Mouse (Mus musculus) left cerebral cortex, adult 8-10 months (tissue): ENCODE results near the gene Pkp3. TPM values are rescaled to one million over a fixed set of nuclear protein-coding genes. Genes with fewer than 3 reads are reported as not detected.

Experiments
- DNase-seq, 2 experiments: peaks; one replicate each; pipeline ENCODE4 v3.0.0; 2022; ENCODE audit warnings: low spot score in 2 of 2
- total RNA-seq, 4 experiments: library from RNA; stranded (reverse); gene quantifications; 2 replicates each; pipeline ENCODE4 v1.2.4; 2022

Pkp3 gene
- total RNA-seq, 4 experiments from 2014 or later, result 0.57 TPM; not detected in 3

DNA sequence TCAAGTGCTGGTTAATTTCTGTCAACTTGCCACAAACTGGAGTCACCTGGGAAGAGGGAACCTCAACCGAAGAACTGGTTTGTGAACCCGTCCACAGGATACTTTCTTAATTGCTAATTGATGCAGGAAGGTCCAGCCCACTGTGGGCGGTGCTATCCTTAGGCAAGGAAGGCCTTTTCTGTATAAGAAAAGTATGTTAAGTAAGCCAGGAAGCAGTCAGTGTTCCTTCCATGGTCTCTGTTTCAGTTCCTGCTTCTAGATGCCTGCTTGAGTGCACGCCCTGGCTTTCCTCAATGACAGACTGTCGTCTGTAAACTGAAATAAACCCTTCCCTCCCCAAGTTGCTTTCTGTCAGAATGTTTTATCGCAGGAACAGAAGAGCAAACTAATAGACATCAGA lies 21.0 kb upstream of the Pkp3 start:
- DNase-seq, result no peak

DNA sequence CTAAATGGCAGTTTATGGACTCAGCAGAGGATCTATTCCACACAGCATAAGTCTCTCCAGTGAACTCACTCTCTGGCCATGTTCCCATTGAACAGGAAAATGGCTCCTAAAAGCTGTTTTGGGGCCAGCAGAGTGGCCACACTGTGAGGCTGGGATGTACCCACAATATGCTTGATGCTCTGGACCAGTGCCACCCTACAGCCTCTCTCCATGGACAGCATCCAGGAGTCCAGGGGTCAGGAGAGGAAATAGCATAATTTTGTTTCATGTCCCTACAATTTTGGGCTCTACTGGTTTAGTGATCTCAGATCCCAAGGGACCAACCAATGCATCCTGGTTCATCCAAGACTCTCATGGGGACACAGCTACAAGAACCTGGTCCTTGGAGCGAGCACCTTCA lies 20.5 kb upstream of the Pkp3 start:
- no peak for DNase-seq

DNA sequence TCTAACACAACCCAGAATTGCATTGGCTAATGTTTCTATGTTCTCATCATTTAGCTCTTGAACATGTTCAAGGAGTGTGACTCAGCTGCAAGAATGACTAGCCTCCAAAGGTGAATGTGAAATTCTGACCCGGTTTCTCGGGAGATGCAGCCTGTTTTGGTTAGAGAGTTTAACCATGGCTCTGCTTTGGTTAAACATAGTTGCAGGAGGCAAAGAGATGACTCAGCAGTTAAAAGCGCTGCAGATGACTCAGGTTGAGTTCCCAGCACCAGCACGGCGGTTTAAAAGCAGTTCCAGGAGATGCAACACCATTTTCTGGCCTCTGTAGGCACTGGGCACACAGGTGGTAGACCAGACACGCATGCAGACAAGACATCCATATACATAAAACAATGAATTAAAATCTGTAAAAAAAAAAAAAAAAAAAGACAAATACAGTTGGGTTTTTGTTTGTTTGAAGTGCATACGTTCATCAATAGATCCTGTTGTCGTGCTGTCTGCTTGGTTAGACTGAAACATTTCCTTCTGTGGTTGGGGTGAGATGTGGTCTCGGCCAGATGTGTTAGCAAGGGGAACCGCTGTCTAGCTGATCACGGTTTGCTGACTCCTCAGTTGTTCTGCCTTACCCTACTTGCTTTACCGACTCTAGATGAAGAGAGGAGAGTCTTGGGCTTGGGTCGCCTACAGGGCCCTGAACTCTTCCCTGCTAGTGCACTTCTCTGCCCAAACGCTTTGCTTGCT lies 19.2 kb upstream of the Pkp3 start:
- no peak for DNase-seq

DNA sequence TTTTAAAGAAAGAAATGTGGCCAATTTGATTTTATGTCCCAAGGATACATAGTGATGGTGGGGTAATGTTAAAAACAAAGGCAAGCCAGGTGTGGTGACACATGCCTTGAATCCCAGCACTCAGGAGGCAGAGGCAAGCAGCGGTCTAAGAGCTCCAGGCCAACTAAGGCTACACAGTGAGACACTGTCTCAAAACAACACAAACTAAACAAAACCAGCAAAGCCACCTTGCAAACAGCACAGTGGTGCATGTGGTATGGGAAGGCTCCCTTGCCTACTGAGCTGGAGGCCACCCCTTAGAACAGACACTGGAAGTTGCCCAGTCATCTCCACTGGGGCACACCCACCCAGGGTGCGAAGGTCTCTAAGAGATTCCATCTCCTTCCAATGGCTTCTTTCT lies 18.1 kb upstream of the Pkp3 start:
- no peak for DNase-seq

DNA sequence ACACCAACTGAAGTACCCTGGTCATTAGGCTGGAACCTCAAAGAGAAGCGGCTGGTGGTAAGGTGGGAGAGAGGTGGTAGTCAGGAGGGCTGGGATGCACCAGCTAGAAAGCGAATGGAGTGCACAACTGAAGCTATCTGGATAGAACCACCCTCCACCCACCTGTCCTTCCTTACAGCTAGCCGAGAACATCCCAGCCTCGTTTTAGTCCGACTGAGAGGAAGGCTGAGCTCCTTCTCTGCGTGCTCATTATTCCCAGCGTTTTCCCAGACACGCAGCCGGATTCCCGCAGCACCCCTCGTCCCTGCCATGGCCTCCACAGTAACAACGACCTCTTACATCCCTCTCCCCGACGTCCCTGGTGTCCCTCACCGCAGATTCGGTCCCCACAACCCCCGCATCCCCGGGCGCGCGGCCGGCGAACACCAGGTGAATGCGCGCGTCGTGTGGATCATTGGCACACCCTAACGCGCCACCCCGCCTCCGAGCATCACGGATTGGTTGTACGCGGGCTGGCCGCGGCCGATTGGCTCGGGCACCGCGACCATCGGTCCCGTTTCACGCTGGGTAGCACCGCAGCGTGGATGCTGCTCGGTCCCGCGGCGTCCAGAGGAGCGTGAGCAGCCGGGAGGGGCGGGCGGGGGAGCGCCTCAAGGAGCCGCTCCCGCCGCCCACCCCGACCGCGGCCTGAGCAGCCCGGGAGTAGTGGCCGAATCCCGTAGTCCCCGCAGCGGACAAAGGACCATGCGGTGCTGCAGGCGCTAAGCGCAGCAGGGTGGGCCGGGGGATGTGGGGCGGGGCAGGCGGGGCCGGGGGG lies 17.4 kb upstream of the Pkp3 start, which contains the start of gene B4galnt4:
Gene B4galnt4, plus strand, starts transcription at position 679 of the 817 bp plus-strand sequence.
- DNase-seq, result peak; percentile 81 to 94

DNA sequence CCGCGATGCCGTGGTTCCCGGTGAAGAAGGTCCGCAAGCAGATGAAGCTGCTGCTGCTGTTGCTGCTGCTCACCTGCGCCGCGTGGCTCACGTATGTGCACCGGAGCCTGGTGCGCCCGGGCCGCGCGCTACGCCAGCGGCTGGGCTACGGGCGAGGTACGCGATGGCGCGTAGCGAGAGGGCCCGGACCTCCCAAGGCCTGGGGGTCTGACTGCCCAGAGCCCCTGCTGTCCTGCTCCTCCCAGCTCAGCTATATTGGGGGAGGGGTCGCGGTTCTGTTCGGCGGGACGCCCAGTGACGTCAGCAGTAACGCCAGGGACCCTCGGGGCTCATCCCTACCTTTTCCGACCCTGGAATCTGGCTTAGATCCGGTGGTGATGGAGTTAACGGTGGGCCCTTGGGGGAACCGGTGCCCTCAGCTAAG lies 16.7 kb upstream of the Pkp3 start:
- DNase-seq, result no peak

DNA sequence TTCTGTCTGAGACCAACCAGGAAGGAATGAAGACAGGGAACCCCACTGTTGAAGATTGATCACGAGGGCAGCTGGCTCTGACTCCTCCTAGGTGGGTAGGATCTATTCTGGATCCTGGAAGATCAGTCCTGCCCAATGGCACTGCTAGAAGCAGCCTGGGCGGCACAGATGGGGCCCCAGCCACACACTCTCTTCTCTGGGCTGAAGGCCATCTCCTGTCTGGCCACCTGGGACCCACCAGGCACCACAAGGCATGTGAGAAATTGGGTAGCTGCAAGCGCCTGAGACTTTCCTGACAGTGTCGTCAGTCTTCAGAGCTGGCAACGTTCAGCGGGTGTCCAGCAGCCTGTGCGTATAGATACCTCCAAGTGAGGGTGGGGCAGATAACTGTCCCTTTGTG lies 15.5 kb upstream of the Pkp3 start:
- peak in 1 of 2 experiments; percentile 45 for DNase-seq

DNA sequence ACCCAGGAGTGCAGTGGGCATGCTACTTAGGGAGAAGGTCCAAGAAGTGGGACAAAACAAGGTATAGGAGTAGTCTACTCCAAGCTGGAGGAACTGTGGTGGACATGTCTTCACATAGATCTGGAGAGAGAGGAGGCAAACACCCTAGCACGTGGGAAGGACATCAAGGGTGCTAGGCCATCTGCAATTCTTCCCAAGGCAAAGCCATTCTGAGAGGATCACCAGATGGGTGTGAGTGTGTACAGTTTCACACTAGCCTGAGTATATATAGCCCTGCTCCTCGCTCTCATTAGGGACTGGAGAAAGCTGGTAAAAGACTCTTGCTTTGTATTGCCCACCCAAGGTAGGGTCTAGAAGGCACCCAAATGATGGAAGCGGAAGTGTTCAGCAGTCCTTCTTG lies 14.7 kb upstream of the Pkp3 start:
- DNase-seq, result no peak

DNA sequence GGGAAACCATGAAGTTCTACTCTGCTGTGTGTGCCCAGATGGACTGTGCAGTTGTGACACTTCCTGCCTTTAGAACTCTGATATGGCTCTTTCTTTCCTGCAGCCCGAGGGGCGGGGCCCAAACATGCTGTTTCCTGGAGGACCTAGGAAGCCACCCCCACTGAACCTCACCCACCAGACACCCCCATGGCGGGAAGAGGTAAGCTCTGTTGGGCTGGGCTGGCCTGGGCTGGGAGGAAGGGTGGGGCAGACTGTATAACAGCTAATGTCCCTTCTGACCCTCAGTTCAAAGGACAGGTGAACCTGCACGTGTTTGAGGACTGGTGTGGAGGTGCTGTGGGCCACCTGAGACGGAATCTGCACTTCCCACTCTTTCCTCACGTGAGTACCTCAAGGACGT lies 13.8 kb upstream of the Pkp3 start:
- DNase-seq, result no peak

DNA sequence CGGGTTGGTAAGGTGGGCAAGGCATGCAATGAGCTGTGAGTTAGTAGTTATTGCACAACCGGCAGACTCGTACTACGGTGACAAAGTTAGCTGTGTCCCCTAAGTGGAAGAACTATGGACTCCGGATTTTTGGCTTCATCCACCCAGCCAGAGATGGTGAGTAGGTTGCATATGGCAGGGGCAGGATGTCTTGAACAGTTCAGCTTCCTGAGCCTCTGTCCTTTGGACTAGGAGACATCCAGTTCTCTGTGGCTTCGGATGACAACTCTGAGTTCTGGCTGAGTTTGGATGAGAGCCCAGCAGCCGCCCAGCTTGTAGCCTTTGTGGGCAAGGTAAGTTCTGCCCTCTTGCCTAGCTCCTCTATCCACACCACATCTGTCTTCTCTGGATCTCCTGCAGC lies 13.4 kb upstream of the Pkp3 start:
- no peak for DNase-seq

DNA sequence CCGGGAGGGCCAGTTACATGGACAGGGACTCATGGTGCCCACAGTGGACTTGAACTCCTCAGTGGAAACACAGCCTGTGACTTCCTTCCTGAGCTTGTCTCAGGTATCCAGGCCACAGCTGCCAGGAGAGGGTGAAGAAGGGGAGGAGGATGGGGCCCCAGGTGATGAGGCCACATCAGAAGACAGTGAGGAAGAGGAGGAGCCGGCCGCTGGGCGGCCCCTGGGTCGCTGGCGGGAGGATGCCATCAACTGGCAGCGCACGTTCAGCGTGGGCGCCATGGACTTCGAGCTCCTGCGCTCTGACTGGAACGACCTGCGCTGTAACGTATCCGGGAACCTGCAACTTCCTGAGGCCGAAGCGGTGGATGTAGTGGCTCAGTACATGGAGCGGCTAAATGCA lies 9.7 kb upstream of the Pkp3 start:
- no peak for DNase-seq

DNA sequence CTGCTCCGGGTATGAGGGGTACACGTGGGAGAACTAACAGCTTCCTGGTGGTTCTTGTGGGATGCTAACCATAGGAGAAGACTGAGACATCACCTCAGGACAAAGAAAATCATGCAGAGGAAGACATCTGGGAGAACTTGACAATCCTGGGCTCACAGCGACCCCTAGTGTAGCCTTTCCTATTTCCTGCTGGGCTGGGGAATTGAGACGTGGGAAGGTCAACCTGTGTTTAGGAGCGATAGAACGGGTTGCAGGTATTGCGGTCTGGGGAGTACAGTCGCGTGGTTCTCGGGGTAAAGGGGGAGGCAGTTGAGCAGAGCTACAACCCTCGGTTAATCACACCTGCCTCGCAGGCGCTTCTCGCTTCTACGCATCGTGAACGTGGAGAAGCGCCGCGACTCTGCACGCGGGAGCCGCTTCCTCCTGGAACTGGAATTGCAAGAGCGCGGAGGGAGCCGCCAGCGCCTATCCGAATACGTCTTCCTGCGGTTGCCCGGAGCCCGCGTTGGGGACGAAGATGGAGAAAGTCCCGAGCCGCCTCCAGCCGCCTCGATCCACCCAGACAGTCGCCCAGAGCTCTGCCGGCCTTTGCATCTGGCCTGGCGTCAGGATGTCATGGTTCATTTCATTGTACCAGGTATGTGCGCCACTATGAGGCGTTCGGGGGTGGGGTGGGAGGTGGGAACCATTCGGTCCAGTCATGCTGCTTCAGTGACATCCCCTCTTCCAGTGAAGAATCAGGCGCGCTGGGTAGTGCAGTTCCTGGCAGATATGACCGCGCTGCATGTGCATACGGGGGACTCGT lies 7.8 kb upstream of the Pkp3 start:
- peak; percentile 72 to 74 for DNase-seq

DNA sequence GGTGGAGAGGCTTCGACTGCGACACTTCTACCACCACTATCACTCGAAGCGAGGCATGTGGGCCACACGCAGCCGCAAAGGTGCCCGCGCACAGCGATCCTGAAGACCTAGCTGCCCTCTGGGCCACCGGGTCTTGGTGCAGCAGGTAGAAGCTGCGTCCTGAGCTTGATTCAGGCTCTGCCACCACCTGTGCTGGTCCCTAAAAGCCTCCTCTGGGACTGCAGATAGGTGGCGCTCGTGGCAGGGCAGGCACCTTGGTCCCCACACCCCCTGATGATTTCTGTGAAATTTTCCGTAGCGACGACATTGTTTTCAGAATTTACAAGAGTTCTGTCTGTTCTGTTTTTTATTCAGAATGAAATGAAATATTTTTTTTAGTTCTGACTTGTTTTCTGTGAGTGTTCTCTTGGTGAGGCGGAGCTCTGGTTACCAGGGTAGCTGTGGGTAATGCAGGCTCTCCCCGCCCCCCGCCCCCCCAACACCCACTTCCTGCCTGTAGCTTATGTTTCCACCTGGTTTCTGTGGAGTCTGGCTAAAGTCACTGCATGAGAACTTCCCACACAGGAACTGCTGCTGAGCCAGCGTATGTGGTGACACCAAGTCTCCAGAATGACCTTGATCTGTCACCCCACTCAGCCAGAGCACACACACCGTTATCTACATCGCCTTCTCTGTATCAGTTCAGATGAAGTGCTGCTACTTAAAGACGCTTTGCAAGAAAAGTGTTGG lies 5.8 kb upstream of the Pkp3 start:
- no peak for DNase-seq

DNA sequence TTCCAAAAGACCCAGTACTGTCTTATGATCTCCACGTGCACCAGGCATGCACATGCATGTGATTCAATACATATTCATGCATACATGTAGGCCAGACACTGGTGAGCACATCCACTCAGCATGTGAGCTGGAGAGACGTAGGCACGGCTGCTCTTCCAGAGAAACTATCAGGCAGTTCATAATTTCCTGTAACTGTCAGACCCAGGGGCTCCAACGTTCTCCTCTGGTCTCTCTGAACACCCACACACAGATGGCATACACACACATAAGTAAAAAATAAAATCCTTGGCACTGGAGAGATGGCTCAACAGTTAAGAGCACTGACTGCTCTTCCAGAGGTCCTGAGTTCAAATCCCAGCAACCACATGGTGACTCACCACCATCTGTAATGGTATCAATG lies 4.2 kb upstream of the Pkp3 start:
- no peak for DNase-seq

DNA sequence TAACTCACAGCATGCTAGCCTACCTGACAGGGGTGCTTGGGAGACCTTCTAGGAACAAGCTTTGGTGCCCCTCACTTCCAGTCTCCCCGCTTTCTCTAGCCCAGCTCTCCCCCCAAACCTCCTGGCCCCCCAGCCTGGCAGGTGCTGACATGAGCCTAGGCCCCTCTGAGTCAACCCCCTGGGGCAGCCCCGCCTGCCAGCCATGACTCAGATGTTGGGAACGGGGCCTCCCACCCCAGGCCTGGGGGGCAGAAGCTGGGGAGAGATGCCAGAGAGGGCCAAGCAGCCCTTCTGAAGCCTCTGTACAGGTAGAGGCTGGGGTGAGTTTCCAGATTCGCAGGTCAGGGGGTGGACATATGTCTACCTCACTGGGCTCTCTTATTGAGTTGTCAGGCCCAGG lies 858 bp downstream of the Pkp3 start:
- no peak for DNase-seq

DNA sequence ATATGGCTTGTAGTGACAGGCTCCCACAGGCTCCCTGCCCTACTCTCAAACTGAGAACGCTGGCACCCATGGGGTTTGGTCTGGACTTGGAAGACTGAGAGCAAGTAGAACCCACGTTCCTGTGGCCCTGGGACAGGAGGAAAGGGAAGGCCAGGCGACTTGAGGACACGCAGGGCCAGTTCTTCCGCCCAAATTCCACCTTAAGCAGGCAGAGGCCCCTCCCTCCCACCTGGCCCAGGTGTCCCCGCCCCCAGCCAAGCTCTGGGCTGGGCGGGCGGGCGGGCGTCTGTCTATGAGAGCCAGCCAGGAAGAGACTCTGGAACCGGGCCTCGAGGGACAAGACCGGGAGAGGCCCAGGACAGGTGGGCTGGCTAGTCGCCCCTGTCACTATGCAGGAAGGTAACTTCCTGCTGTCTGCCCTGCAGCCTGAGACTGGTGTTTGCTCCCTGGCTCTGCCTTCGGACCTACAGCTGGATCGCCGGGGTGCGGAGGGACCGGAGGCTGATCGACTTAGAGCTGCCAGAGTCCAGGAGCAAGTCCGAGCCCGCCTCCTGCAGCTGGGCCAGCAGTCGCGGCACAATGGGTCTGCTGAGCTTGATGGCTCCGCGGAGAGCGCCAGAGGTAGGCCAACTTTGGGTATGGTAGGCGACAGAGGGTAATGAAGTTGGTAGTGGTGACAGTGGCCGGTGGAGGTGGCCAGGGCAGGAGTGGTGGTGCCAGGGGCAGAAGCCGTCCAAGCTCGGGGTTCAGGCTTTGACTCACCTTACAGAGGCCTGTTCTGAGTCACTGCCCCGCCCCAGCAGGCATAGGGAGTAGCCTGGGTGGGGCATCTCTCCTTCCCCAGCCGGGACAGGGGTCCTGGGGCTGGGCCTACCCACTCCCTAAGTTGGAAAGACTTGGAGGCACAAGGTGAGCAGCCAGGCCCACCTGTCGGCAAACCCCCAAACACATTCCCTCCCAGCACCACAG lies 1.7 kb downstream of the Pkp3 start:
- no peak for DNase-seq

DNA sequence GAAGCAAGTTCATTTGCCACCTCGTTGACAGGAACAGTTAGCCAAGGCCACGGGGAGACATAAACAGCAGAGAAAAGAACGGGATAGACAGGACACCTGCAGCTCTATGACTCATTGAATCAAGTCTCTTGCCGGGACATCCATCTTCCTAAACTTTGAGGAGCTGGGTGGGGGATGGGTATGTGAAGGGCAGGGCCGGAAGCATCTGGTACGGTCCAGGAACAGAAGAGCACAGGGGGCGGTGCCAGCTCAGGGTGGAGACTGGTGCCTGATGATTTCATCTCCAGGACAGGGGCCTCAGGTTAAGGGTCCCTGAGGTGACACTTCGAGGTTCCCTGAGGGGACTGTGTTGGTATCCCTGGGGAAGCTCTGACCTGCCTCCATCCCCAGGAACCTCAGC lies 9.9 kb downstream of the Pkp3 start:
- no peak for DNase-seq

DNA sequence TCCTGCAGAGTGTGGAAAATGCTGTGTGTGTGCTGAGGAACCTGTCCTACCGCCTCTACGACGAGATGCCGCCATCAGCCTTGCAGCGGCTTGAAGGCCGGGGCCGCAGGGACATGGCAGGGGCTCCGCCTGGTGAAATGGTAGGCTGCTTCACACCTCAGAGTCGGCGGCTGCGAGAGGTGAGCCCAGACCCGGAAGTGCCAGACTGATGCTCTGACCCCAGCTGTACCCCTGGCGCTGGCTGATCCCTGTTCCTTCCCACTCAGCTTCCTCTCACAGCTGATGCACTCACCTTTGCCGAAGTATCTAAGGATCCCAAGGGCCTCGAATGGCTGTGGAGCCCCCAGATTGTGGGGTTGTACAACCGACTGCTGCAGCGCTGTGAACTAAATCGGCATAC lies 10.5 kb downstream of the Pkp3 start:
- no peak for DNase-seq

DNA sequence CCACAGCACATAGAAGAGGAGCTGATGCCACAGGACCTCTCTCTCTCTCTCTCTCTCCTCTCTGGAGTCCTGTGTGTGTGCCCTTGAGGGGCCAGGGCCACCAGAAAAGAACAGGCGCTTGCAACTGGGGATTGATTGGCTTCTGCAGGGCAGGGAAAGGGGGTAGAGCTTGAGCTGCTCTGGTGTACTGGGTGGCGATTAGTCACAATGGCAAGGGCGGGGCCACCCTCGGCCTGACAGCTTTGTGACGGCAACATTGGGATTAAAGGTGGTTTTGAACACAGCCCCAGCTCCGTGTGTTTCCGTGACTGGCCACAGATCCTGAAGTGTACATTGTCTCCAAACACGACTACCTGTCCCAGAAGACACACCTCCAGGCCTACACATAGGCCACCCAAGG lies 12.2 kb downstream of the Pkp3 start:
- no peak for DNase-seq

DNA sequence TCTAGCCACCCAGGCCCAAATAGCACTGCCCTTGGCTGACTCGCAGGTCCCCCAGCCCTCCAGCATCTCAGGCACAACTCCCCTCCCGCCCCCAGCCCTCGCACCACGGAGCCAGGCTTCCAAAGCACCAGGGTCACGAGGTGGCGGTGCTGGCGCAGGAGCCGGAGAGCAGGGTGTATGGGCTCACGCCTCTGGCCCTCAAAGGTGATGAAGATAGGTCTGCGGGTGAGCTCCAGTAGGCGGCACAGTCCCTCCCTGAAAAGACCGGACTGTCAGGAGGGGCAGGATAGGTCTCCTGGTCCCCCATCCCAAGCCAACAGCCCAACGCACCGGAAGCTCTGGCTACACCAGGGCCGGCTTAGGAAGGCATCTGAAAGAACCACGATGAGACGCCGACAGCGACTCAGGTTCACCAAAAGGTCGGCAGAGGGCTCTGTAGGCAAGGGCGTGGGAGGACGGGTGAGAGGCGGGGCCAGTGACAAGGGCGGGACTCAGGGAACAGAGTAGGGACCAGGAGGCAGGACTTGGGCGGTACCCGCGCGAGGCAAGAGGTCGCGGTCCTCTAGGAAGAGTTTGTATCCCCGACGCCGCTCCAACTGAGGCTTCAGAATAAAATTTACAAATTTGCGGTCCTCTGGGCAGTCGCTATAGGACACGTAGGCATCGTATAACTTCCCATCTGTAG lies 14.2 kb downstream of the Pkp3 start:
- DNase-seq, result no peak
